Mouse (Mus musculus): Measurements from ENCODE around the gene Fads6.

DNA sequence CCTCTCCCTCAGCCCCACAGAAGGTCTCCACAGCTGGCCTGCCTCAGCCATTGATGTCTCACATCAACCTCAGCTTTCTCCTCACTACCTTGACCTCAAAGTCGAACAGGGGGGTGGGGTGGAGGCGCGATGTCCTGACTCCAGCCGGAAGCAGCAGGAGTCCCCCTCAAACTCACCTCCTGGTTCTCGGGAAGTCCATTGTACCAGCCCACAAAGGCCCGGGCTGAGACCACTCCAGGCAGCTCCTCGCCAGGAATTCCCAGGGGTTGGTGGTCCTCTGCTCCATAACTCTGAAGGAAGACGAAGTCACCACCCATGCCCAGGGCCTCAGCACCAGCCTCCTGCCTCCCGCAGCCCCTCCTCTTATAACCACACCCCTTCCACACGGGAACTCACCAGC, 26.0 kb downstream of the Fads6 start:
- TF ChIP-seq GATA1 (IDR thresholded peaks at IDR 0.05; ENCODE audit: borderline replicate concordance, low read length) (no peak), FLI1 (IDR thresholded peaks at IDR 0.05; ENCODE audit: low read length) (no peak)

Measured in megakaryocyte, embryonic 14.5 days (primary cell).